Mouse (Mus musculus) liver, embryonic 14 days (tissue): ENCODE data around the gene Noct. TPM values are rescaled to one million over a fixed set of nuclear protein-coding genes. Genes with fewer than 3 reads are reported as not detected.

Experiments
- polyA plus RNA-seq: library from polyadenylated mRNA; depleted of rRNA; stranded (reverse); fragments of >200 nt; gene quantifications from 2 replicates; pipeline ENCODE4 v1.2.3, GENCODE M21; 2012; rRNA removed

The Noct gene
- polyA plus RNA-seq: 20.1 and 27.3 TPM in 2 replicates

GRCm38 (mm10) chr3:51224363-51225225 lies at the start of gene Noct:
Noct (plus strand) TSS chr3:51224447.

Other genes starting within 250 kb of the Noct start
- 19.5 and 22.5 TPM in 2 replicates for gene Elf2, start 116.2 kb downstream of the Noct start, polyA plus RNA-seq
- gene Mgarp, start 172.3 kb downstream of the Noct start, polyA plus RNA-seq: 0.46 and 0.52 TPM in 2 replicates
- 158 and 162 TPM in 2 replicates for gene Ndufc1, start 184.5 kb downstream of the Noct start, polyA plus RNA-seq
- 14.0 and 16.1 TPM in 2 replicates for gene Naa15, start 190.7 kb downstream of the Noct start, polyA plus RNA-seq